Mouse (Mus musculus): Measurements from ENCODE around the gene Camp. TPM values are rescaled to one million over a fixed set of nuclear protein-coding genes. Genes with fewer than 3 reads are reported as not detected.

Gene Camp
- polyA plus RNA-seq, 1 experiment = 14.2 TPM

- 58% methylated on average over 5 of the region's 5 CpGs for WGBS
- H3K4me1 ChIP-seq (replicated peaks; ENCODE audit: control insufficient read depth, insufficient read depth, low read length) = no peaks in the 10 kb centered on the region
- no peaks in the 10 kb centered on the region for H3K27me3 ChIP-seq (ENCODE audit: control insufficient read depth, insufficient read depth, low read length)
- no peaks in the 10 kb centered on the region for H3K36me3 ChIP-seq (ENCODE audit: control insufficient read depth, insufficient read depth, low read length)
- DNase-seq = no peak
- no peak for TF ChIP-seq CTCF (IDR thresholded peaks at IDR 0.05; ENCODE audit: borderline replicate concordance, control insufficient read depth, extremely low read depth, insufficient read depth, low read length, poor library complexity)
- no peak for TF ChIP-seq POLR2A (IDR thresholded peaks at IDR 0.05; ENCODE audit: control insufficient read depth, extremely low read depth, insufficient read depth, low read length, poor library complexity)
- H3K4me3 ChIP-seq (ENCODE audit: control insufficient read depth, insufficient read depth, low read length) = no peak overlapping the region
- H3K27ac ChIP-seq (ENCODE audit: control insufficient read depth, insufficient read depth, low read length) = no peak overlapping the region
Measured at GRCm38 (mm10) chr9:109826181-109826580, 23.2 kb downstream of the Camp start.

GRCm38 (mm10) chr9:109825739-109826138, 23.7 kb downstream of the Camp start:
- TF ChIP-seq POLR2A (IDR thresholded peaks at IDR 0.05; ENCODE audit: control insufficient read depth, extremely low read depth, insufficient read depth, low read length, poor library complexity) = no peak
- TF ChIP-seq CTCF (IDR thresholded peaks at IDR 0.05; ENCODE audit: borderline replicate concordance, control insufficient read depth, extremely low read depth, insufficient read depth, low read length, poor library complexity) = no peak
- WGBS = 47% methylated on average over 4 of the region's 4 CpGs

GRCm38 (mm10) chr9:109816341-109816740, 33.1 kb downstream of the Camp start:
- no peaks in the 10 kb centered on the region for H3K36me3 ChIP-seq (ENCODE audit: control insufficient read depth, insufficient read depth, low read length)
- 41% methylated on average over 6 of the region's 6 CpGs for WGBS
- DNase-seq = no peak

More at GRCm38 (mm10) chr9:109825739-109826138, 23.7 kb downstream of the Camp start:
- H3K27ac ChIP-seq (ENCODE audit: control insufficient read depth, insufficient read depth, low read length) = no peak overlapping the region
- H3K4me1 ChIP-seq (replicated peaks; ENCODE audit: control insufficient read depth, insufficient read depth, low read length) = no peaks in the 10 kb centered on the region
- no peak for DNase-seq
- no peaks in the 10 kb centered on the region for H3K36me3 ChIP-seq (ENCODE audit: control insufficient read depth, insufficient read depth, low read length)
- H3K4me3 ChIP-seq (ENCODE audit: control insufficient read depth, insufficient read depth, low read length) = no peak overlapping the region
- H3K27me3 ChIP-seq (ENCODE audit: control insufficient read depth, insufficient read depth, low read length) = no peaks in the 10 kb centered on the region

GRCm38 (mm10) chr9:109813424-109813823, 36.0 kb downstream of the Camp start:
- no peak overlapping the region for H3K27ac ChIP-seq (ENCODE audit: control insufficient read depth, insufficient read depth, low read length)
- 43% methylated on average over 7 of the region's 7 CpGs for WGBS

More at GRCm38 (mm10) chr9:109816341-109816740, 33.1 kb downstream of the Camp start:
- Histone ChIP-seq H3K4me1 (replicated peaks; ENCODE audit: control insufficient read depth, insufficient read depth, low read length) (no peaks in the 10 kb centered on the region), H3K27me3 (ENCODE audit: control insufficient read depth, insufficient read depth, low read length) (no peaks in the 10 kb centered on the region), H3K27ac (ENCODE audit: control insufficient read depth, insufficient read depth, low read length) (no peak overlapping the region), H3K4me3 (ENCODE audit: control insufficient read depth, insufficient read depth, low read length) (no peak overlapping the region)
- TF ChIP-seq POLR2A (IDR thresholded peaks at IDR 0.05; ENCODE audit: control insufficient read depth, extremely low read depth, insufficient read depth, low read length, poor library complexity) (no peak), CTCF (IDR thresholded peaks at IDR 0.05; ENCODE audit: borderline replicate concordance, control insufficient read depth, extremely low read depth, insufficient read depth, low read length, poor library complexity) (no peak)

GRCm38 (mm10) chr9:109811980-109812379, 37.4 kb downstream of the Camp start, which contains the start of gene Spink8:
Gene Spink8 (plus strand): TSS chr9:109812280.
- DNase-seq = no peak
- H3K4me1 ChIP-seq (replicated peaks; ENCODE audit: control insufficient read depth, insufficient read depth, low read length) = no peaks in the 10 kb centered on the region

More at GRCm38 (mm10) chr9:109813424-109813823, 36.0 kb downstream of the Camp start:
- DNase-seq = no peak
- TF ChIP-seq CTCF (IDR thresholded peaks at IDR 0.05; ENCODE audit: borderline replicate concordance, control insufficient read depth, extremely low read depth, insufficient read depth, low read length, poor library complexity) (no peak), POLR2A (IDR thresholded peaks at IDR 0.05; ENCODE audit: control insufficient read depth, extremely low read depth, insufficient read depth, low read length, poor library complexity) (no peak)
- no peak overlapping the region for H3K4me3 ChIP-seq (ENCODE audit: control insufficient read depth, insufficient read depth, low read length)
- H3K36me3 ChIP-seq (ENCODE audit: control insufficient read depth, insufficient read depth, low read length) = no peaks in the 10 kb centered on the region
- no peaks in the 10 kb centered on the region for H3K27me3 ChIP-seq (ENCODE audit: control insufficient read depth, insufficient read depth, low read length)
- no peaks in the 10 kb centered on the region for H3K4me1 ChIP-seq (replicated peaks; ENCODE audit: control insufficient read depth, insufficient read depth, low read length)

GRCm38 (mm10) chr9:109807898-109808297, 41.5 kb downstream of the Camp start:
- TF ChIP-seq POLR2A (IDR thresholded peaks at IDR 0.05; ENCODE audit: control insufficient read depth, extremely low read depth, insufficient read depth, low read length, poor library complexity) (no peak), CTCF (IDR thresholded peaks at IDR 0.05; ENCODE audit: borderline replicate concordance, control insufficient read depth, extremely low read depth, insufficient read depth, low read length, poor library complexity) (no peak)
- Histone ChIP-seq H3K27me3 (ENCODE audit: control insufficient read depth, insufficient read depth, low read length) (no peaks in the 10 kb centered on the region), H3K36me3 (ENCODE audit: control insufficient read depth, insufficient read depth, low read length) (no peaks in the 10 kb centered on the region), H3K27ac (ENCODE audit: control insufficient read depth, insufficient read depth, low read length) (no peak overlapping the region), H3K4me1 (replicated peaks; ENCODE audit: control insufficient read depth, insufficient read depth, low read length) (no peaks in the 10 kb centered on the region), H3K4me3 (ENCODE audit: control insufficient read depth, insufficient read depth, low read length) (no peak overlapping the region)
- DNase-seq = no peak
- 39% methylated on average over 3 of the region's 3 CpGs for WGBS

More at GRCm38 (mm10) chr9:109811980-109812379, 37.4 kb downstream of the Camp start, which contains the start of gene Spink8:
- TF ChIP-seq POLR2A (IDR thresholded peaks at IDR 0.05; ENCODE audit: control insufficient read depth, extremely low read depth, insufficient read depth, low read length, poor library complexity) (no peak), CTCF (IDR thresholded peaks at IDR 0.05; ENCODE audit: borderline replicate concordance, control insufficient read depth, extremely low read depth, insufficient read depth, low read length, poor library complexity) (no peak)
- H3K27me3 ChIP-seq (ENCODE audit: control insufficient read depth, insufficient read depth, low read length) = no peaks in the 10 kb centered on the region
- no peak within 1 kb of the TSS for H3K4me3 ChIP-seq (ENCODE audit: control insufficient read depth, insufficient read depth, low read length)
- WGBS = 98% methylated on average over 1 of the region's 1 CpGs
- H3K27ac ChIP-seq (ENCODE audit: control insufficient read depth, insufficient read depth, low read length) = no peak within 1 kb of the TSS
- H3K36me3 ChIP-seq (ENCODE audit: control insufficient read depth, insufficient read depth, low read length) = no peaks in the 10 kb centered on the region

Measured in thymus, adult 2 months (tissue).